Mouse (Mus musculus): Measurements from ENCODE around the gene Olfr1329. TPM values are rescaled to one million over a fixed set of nuclear protein-coding genes. Genes with fewer than 3 reads are reported as not detected.
"Not testable (repeated sequence)": the region's sequence is repeated elsewhere in the genome, so short reads cannot be mapped to it uniquely, and the experiment has no call there.

The Olfr1329 gene
- total RNA-seq (2014; fragmentation: Nextera tagmentation) = not detected in 2 replicates
- total RNA-seq (2017) = not detected in 2 replicates

DNA sequence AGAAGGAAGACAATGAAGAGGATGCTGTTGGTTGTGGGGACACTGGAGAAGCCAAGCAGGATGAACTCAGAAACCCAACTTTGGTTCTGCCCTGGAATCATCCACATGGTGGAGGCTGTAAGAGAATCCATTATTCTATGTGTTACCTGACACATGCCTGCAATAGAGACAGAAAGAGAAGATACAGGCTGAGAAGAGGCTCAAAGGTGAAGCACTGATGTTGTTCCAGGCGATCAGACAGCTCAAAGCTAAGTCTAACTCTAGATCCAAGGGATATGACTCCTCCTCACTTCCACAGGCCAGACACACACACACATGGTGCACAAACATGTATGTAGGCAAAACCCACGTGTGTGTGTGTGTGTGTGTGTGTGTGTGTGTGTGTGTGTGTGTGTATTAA, at the start of gene Olfr1329:
Gene Olfr1329, minus strand, starts transcription at position 101 of the 400 bp plus-strand sequence.
- not testable (repeated sequence) for ATAC-seq (replicated peaks; ENCODE audit: low FRiP score, low TSS enrichment, poor library complexity, severe bottlenecking)

GRCm38 (mm10) chr4:118961141-118961628, 43.9 kb upstream of the Olfr1329 start, which contains the start of gene Lao1:
Gene Lao1, plus strand, starts transcription at chr4:118961578.
- ATAC-seq (replicated peaks; ENCODE audit: low FRiP score, low TSS enrichment, poor library complexity, severe bottlenecking) = no peak

- ATAC-seq (replicated peaks; ENCODE audit: low FRiP score, low TSS enrichment, poor library complexity, severe bottlenecking) = no peak
These were observed 41.5 kb upstream of the Olfr1329 start for GRCm38 (mm10) chr4:118958812-118959211.

DNA sequence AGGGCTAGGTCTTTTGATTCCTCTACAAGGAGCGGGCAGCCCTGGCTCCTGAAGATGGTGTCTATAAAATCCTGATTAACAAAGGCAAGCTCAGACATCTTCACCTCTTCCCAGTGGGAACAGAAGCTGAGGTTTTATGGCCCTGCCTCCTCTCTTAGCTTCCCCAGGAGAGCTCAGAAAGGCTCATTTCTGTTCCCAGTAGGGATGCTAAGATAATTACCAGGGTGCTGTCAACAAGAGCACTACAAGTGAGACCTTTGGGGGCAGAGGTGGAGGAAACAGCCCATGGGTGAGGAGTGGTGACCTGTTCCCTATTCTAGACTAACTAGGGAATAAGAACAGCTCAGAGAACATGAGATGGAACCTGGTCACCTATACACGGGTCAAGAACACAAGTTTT, 21.2 kb upstream of the Olfr1329 start, which contains the start of gene Olfr1328:
Gene Olfr1328, minus strand, starts transcription at position 101 of the 400 bp plus-strand sequence.
- ATAC-seq (replicated peaks; ENCODE audit: low FRiP score, low TSS enrichment, poor library complexity, severe bottlenecking) = no peak

DNA sequence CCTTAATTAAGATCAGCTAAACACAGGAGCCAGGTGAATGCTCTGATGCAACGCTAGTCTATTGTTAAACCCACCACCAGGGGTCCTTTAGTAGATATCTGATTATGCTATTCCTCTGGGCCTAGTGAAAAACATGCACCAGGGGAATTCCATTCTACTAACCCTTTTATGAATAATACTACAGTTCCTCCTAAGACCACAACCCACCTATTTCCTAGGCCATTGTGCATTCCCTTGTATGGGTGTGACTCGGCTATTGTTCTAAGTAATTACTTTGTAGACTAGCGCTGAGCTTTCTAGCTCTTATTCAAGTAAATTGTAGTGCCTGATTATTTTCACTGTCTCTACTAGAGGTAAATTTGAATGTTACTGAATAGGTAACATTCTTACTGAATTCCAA, 14.1 kb upstream of the Olfr1329 start:
- not testable (repeated sequence) for ATAC-seq (replicated peaks; ENCODE audit: low FRiP score, low TSS enrichment, poor library complexity, severe bottlenecking)

GRCm38 (mm10) chr4:118901981-118902380, 15.3 kb downstream of the Olfr1329 start:
- ATAC-seq (replicated peaks; ENCODE audit: low FRiP score, low TSS enrichment, poor library complexity, severe bottlenecking) = no peak

- no peak for ATAC-seq (replicated peaks; ENCODE audit: low FRiP score, low TSS enrichment, poor library complexity, severe bottlenecking)
These were observed 29.0 kb downstream of the Olfr1329 start, which contains the start of gene Olfr1330 for GRCm38 (mm10) chr4:118888297-118888696. Gene Olfr1330, plus strand, starts transcription at chr4:118888597.

- ATAC-seq (replicated peaks; ENCODE audit: low FRiP score, low TSS enrichment, poor library complexity, severe bottlenecking) = no peak
These were observed 49.7 kb downstream of the Olfr1329 start for GRCm38 (mm10) chr4:118867566-118867965.

Other genes starting within 250 kb of the Olfr1329 start
- gene Olfr1342, start 224.7 kb downstream of the Olfr1329 start, total RNA-seq (2014; fragmentation: Nextera tagmentation) = not detected in 2 replicates
- gene Olfr1342, start 224.7 kb downstream of the Olfr1329 start, total RNA-seq (2017) = not detected in 2 replicates
- gene Olfr1341, start 213.9 kb downstream of the Olfr1329 start, total RNA-seq (2014; fragmentation: Nextera tagmentation) = not detected in 2 replicates
- not detected in 2 replicates for gene Olfr1341, start 213.9 kb downstream of the Olfr1329 start, total RNA-seq (2017)
- gene Olfr1340, start 197.3 kb downstream of the Olfr1329 start, total RNA-seq (2014; fragmentation: Nextera tagmentation) = not detected in 2 replicates
- not detected in 2 replicates for gene Olfr1340, start 197.3 kb downstream of the Olfr1329 start, total RNA-seq (2017)
- not detected in 2 replicates for gene Olfr1339, start 185.3 kb downstream of the Olfr1329 start, total RNA-seq (2014; fragmentation: Nextera tagmentation)
- gene Olfr1339, start 185.3 kb downstream of the Olfr1329 start, total RNA-seq (2017) = not detected in 2 replicates
- not detected in 2 replicates for gene Olfr1338, start 158.7 kb downstream of the Olfr1329 start, total RNA-seq (2014; fragmentation: Nextera tagmentation)
- gene Olfr1338, start 158.7 kb downstream of the Olfr1329 start, total RNA-seq (2017) = not detected in 2 replicates
- gene Olfr1337, start 134.9 kb downstream of the Olfr1329 start, total RNA-seq (2014; fragmentation: Nextera tagmentation) = not detected in 2 replicates
- not detected in 2 replicates for gene Olfr1337, start 134.9 kb downstream of the Olfr1329 start, total RNA-seq (2017)
- not detected in 2 replicates for gene Olfr1335, start 107.5 kb downstream of the Olfr1329 start, total RNA-seq (2014; fragmentation: Nextera tagmentation)
- gene Olfr1335, start 107.5 kb downstream of the Olfr1329 start, total RNA-seq (2017) = not detected in 2 replicates
- not detected in 2 replicates for gene Olfr1333, start 81.2 kb downstream of the Olfr1329 start, total RNA-seq (2014; fragmentation: Nextera tagmentation)
- not detected in 2 replicates for gene Olfr1333, start 81.2 kb downstream of the Olfr1329 start, total RNA-seq (2017)
- gene Olfr1331, start 52.8 kb downstream of the Olfr1329 start, total RNA-seq (2014; fragmentation: Nextera tagmentation) = not detected in 2 replicates
- gene Olfr1331, start 52.8 kb downstream of the Olfr1329 start, total RNA-seq (2017) = not detected in 2 replicates
- gene Olfr1330, start 28.9 kb downstream of the Olfr1329 start, total RNA-seq (2014; fragmentation: Nextera tagmentation) = not detected in 2 replicates
- gene Olfr1330, start 28.9 kb downstream of the Olfr1329 start, total RNA-seq (2017) = not detected in 2 replicates
- gene Olfr1328, start 21.1 kb upstream of the Olfr1329 start, total RNA-seq (2014; fragmentation: Nextera tagmentation) = not detected in 2 replicates
- gene Olfr1328, start 21.1 kb upstream of the Olfr1329 start, total RNA-seq (2017) = not detected in 2 replicates
- gene Lao1, start 44.1 kb upstream of the Olfr1329 start, total RNA-seq (2014; fragmentation: Nextera tagmentation) = not detected in 2 replicates
- not detected in 2 replicates for gene Lao1, start 44.1 kb upstream of the Olfr1329 start, total RNA-seq (2017)
- 0.98 and 2.6 TPM in 2 replicates for gene Slc2a1, start 191.2 kb upstream of the Olfr1329 start, total RNA-seq (2014; fragmentation: Nextera tagmentation)
- 2.1 and 5.0 TPM in 2 replicates for gene Slc2a1, start 191.2 kb upstream of the Olfr1329 start, total RNA-seq (2017)

Data from megakaryocyte-erythroid progenitor cell, adult 5-6 weeks (primary cell).